Mouse (Mus musculus) kidney, adult 2 months (tissue): Measurements from ENCODE around the gene Npas3.

ENCODE experiments used
- CTCF ChIP-seq: fragments of 200-500 bp; conservative IDR thresholded peaks from 2 replicates; pipeline ENCODE4 v1.5.1; 2011; ENCODE audit warnings: low read depth, mild to moderate bottlenecking, control low read depth, low read length, moderate library complexity, mixed read lengths; ENCODE audit not compliant: insufficient read depth, insufficient read length
- POLR2A ChIP-seq: fragments of 200-500 bp; IDR thresholded peaks from one replicate; pipeline ENCODE4 v1.6.1; 2011; ENCODE audit warnings: low read depth, low read length, control low read depth

- no peak for TF ChIP-seq POLR2A
- TF ChIP-seq CTCF, result no peak
Measured at GRCm38 (mm10) chr12:54121286-54121685, 872.8 kb downstream of the Npas3 start.
